Mouse (Mus musculus) bone marrow, adult 2 months (tissue): Measurements from ENCODE around the gene Mustn1. TPM values are rescaled to one million over a fixed set of nuclear protein-coding genes. Genes with fewer than 3 reads are reported as not detected.

Experiments used
- H3K27ac ChIP-seq: fragments of 200-500 bp; 2 replicates; pipeline ENCODE4 v1.5.1; 2012; ENCODE audit warnings: low read depth, mild to moderate bottlenecking, control low read depth, inconsistent platforms, low read length; ENCODE audit not compliant: control insufficient read depth, poor library complexity, insufficient read depth
- H3K4me1 ChIP-seq: fragments of 200-500 bp; 2 replicates; pipeline ENCODE4 v1.6.1; 2011; ENCODE audit warnings: low read length; ENCODE audit not compliant: control insufficient read depth, insufficient read depth
- H3K4me3 ChIP-seq: fragments of 200-500 bp; replicated peaks from 2 replicates; pipeline ENCODE3; 2011; ENCODE audit warnings: mild to moderate bottlenecking, low read depth, low read length, control low read depth; ENCODE audit not compliant: control insufficient read depth
- CTCF ChIP-seq: fragments of 200-500 bp; IDR thresholded peaks from 2 replicates; pipeline ENCODE4 v1.5.1; 2011; ENCODE audit warnings: low read length, control low read depth; ENCODE audit not compliant: control insufficient read depth, insufficient read depth
- POLR2A ChIP-seq: fragments of 200-500 bp; IDR thresholded peaks from 2 replicates; pipeline ENCODE4 v1.6.1; 2011; ENCODE audit warnings: low read depth, mild to moderate bottlenecking, control low read depth, low read length, borderline replicate concordance; ENCODE audit not compliant: control insufficient read depth
- WGBS: fragments of 180-500 bp; shearing (Covaris S2); methylation state at CpG from one replicate; pipeline ENCODE4 v1.1.7; 2018; 5-methylcytosine and 5-hydroxymethylcytosine counted together
- polyA plus RNA-seq: library from polyadenylated mRNA; stranded (reverse); fragments of >200 nt; gene quantifications from 2 replicates; pipeline ENCODE4 v1.2.4, GENCODE M21; 2011; ENCODE audit warnings: low replicate concordance; ENCODE audit not compliant: missing spikeins, insufficient read depth, insufficient read length

Mustn1 gene
- polyA plus RNA-seq, 1 experiment: 4.9 TPM

- Histone ChIP-seq H3K4me3 (no peak overlapping the region), H3K27ac (no peak overlapping the region), H3K4me1 (no peaks in the 10 kb centered on the region)
- 81% methylated on average over 3 of the region's 3 CpGs for WGBS
- no peak for TF ChIP-seq POLR2A
- no peak for TF ChIP-seq CTCF
These were observed 2.7 kb downstream of the Mustn1 start for GRCm38 (mm10) chr14:30881718-30882108.

- no peak overlapping the region for H3K27ac ChIP-seq
- 32% methylated on average over 3 of the region's 3 CpGs for WGBS
- H3K4me3 ChIP-seq: no peak overlapping the region
- TF ChIP-seq POLR2A (no peak), CTCF (no peak)
- peaks cover 3% of the 10 kb centered on the region; the same call in 1 of the 2 replicates for H3K4me1 ChIP-seq
These were observed 6.3 kb downstream of the Mustn1 start for GRCm38 (mm10) chr14:30885298-30885697.

GRCm38 (mm10) chr14:30886204-30886603, 7.2 kb downstream of the Mustn1 start, which contains the start of gene Itih4:
TSS of gene Itih4 (plus strand) at chr14:30886476.
- Histone ChIP-seq H3K4me3 (no peak within 1 kb of the TSS), H3K4me1 (peaks cover 3% of the 10 kb centered on the region; the same call in 1 of the 2 replicates), H3K27ac (no peak within 1 kb of the TSS)
- TF ChIP-seq POLR2A (no peak), CTCF (no peak)
- 84% methylated on average over 3 of the region's 3 CpGs for WGBS

GRCm38 (mm10) chr14:30888271-30888732, 9.3 kb downstream of the Mustn1 start:
- no peak for TF ChIP-seq POLR2A
- TF ChIP-seq CTCF: no peak
- Histone ChIP-seq H3K27ac (no peak overlapping the region), H3K4me1 (peaks cover 3% of the 10 kb centered on the region; the same call in 1 of the 2 replicates), H3K4me3 (no peak overlapping the region)
- WGBS: 5% methylated on average over 9 of the region's 9 CpGs

- no peak overlapping the region for H3K4me3 ChIP-seq
- no peak overlapping the region for H3K27ac ChIP-seq
- H3K4me1 ChIP-seq: no peaks in the 10 kb centered on the region
- WGBS: 65% methylated on average over 3 of the region's 3 CpGs
- TF ChIP-seq POLR2A (no peak), CTCF (no peak)
These were observed 21.0 kb downstream of the Mustn1 start for GRCm38 (mm10) chr14:30899972-30900371.

GRCm38 (mm10) chr14:30902628-30903027, 23.6 kb downstream of the Mustn1 start:
- 70% methylated on average over 5 of the region's 5 CpGs for WGBS

GRCm38 (mm10) chr14:30903036-30903435, 24.0 kb downstream of the Mustn1 start:
- WGBS: 45% methylated on average over 3 of the region's 3 CpGs

More at GRCm38 (mm10) chr14:30902628-30903027, 23.6 kb downstream of the Mustn1 start:
- Histone ChIP-seq H3K4me3 (no peak overlapping the region), H3K4me1 (no peaks in the 10 kb centered on the region), H3K27ac (no peak overlapping the region)
- no peak for TF ChIP-seq POLR2A
- no peak for TF ChIP-seq CTCF

GRCm38 (mm10) chr14:30904307-30904706, 25.3 kb downstream of the Mustn1 start:
- TF ChIP-seq POLR2A: no peak
- no peak for TF ChIP-seq CTCF
- Histone ChIP-seq H3K4me3 (no peak overlapping the region), H3K27ac (no peak overlapping the region), H3K4me1 (peaks cover 2% of the 10 kb centered on the region; the same call in 1 of the 2 replicates)
- WGBS: 74% methylated on average over 8 of the region's 8 CpGs

More at GRCm38 (mm10) chr14:30903036-30903435, 24.0 kb downstream of the Mustn1 start:
- Histone ChIP-seq H3K27ac (no peak overlapping the region), H3K4me3 (no peak overlapping the region), H3K4me1 (peaks cover under 1% of the 10 kb centered on the region; the same call in 1 of the 2 replicates)
- TF ChIP-seq POLR2A: no peak
- no peak for TF ChIP-seq CTCF
